Mouse (Mus musculus) spleen, adult 2 months (tissue): Measurements from ENCODE around the gene Acsl3. TPM values are rescaled to one million over a fixed set of nuclear protein-coding genes. Genes with fewer than 3 reads are reported as not detected.

ENCODE experiments used
- DNase-seq, 2 experiments: peaks; one replicate each; pipeline versions ENCODE4 v3.0.0 to v3.0.0-alpha.2; 2012 to 2021; ENCODE audit warnings: low spot score in 2 of 2, low read depth in 1 of 2
- H3K27ac ChIP-seq: fragments of 200-500 bp; 2 replicates; pipeline ENCODE4 v1.5.1; 2012; ENCODE audit warnings: low read length, inconsistent platforms; ENCODE audit not compliant: insufficient read depth
- H3K27me3 ChIP-seq: fragments of 200-500 bp; 2 replicates; pipeline ENCODE4 v1.6.1; 2012; ENCODE audit warnings: mild to moderate bottlenecking, moderate library complexity, low read length, inconsistent platforms; ENCODE audit not compliant: control insufficient read depth, insufficient read depth
- H3K36me3 ChIP-seq: fragments of 200-500 bp; 2 replicates; pipeline ENCODE4 v1.6.1; 2012; ENCODE audit warnings: mild to moderate bottlenecking, low read length, inconsistent platforms; ENCODE audit not compliant: control insufficient read depth, insufficient read depth
- H3K4me1 ChIP-seq: fragments of 200-500 bp; 2 replicates; pipeline ENCODE4 v1.6.1; 2011; ENCODE audit warnings: inconsistent platforms; ENCODE audit not compliant: control insufficient read depth, insufficient read depth, insufficient read length
- H3K4me3 ChIP-seq: fragments of 200-500 bp; 2 replicates; pipeline ENCODE4 v1.5.1; 2011; ENCODE audit warnings: mild to moderate bottlenecking, inconsistent platforms; ENCODE audit not compliant: insufficient read depth, insufficient read length; ENCODE audit errors: extremely low read depth
- CTCF ChIP-seq: fragments of 200-500 bp; IDR thresholded peaks from 2 replicates; pipeline ENCODE4 v1.5.1; 2011; ENCODE audit warnings: mild to moderate bottlenecking, inconsistent platforms; ENCODE audit not compliant: insufficient read depth, insufficient read length, insufficient replicate concordance; ENCODE audit errors: extremely low read depth
- POLR2A ChIP-seq: fragments of 200-500 bp; IDR thresholded peaks from 2 replicates; pipeline ENCODE4 v1.6.1; 2011; ENCODE audit warnings: low read depth, low read length, inconsistent platforms
- WGBS: fragments of 180-500 bp; shearing (Covaris S2); methylation state at CpG from one replicate; pipeline ENCODE4 v1.1.7; 2018; 5-methylcytosine and 5-hydroxymethylcytosine counted together
- polyA plus RNA-seq: library from polyadenylated mRNA; depleted of rRNA; stranded (reverse); fragments of >200 nt; gene quantifications from 2 replicates; pipeline ENCODE4 v1.2.3, GENCODE M21; 2012

Gene Acsl3
- polyA plus RNA-seq, 1 experiment, result 1.8 TPM

DNA sequence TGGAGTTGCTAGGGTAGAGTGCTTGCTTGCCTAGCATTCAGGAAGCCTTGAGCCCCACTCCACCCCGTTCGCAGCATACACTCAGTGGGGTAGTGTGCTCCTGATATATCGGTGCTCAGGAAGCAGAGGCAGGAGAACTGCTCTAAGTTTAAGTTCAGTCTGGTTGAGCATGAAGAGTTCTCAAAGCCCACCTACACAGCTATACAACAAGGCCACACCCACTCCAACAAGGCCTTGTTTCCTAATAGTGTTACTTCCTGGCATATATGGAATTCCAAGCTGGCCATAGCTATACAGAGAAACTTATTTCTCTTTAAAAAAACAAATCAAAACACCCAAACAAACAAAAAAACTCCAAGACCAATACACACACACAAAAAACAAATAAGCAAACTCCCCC is 15.8 kb upstream of the Acsl3 start:
- no peak for DNase-seq
- WGBS, result 92% methylated on average over 3 of the region's 3 CpGs
- no peaks in the 10 kb centered on the region for H3K27me3 ChIP-seq
- no peaks in the 10 kb centered on the region for H3K4me1 ChIP-seq
- H3K4me3 ChIP-seq, result no peak overlapping the region
- TF ChIP-seq CTCF, result no peak
- H3K36me3 ChIP-seq, result no peaks in the 10 kb centered on the region
- H3K27ac ChIP-seq, result no peak overlapping the region

DNA sequence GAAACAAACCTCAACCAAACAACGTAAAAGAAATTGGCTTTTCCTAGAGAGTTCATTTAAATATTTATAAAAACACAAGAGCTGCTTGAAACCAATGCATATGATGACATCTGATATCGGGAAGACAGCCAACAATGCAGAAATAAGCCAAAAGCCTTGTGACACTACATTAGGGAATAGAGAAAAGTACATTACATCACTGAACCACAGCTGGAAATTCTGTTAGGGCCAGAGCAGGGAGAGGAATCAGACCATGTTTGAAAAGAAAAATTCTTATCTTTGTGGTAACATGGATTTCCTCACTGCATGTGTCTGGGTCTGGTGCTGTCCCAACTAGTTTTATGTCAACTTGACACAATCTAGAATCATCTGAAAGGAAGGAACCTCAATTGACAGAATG is 15.4 kb upstream of the Acsl3 start:
- H3K4me3 ChIP-seq, result no peak overlapping the region
- H3K27ac ChIP-seq, result no peak overlapping the region
- H3K36me3 ChIP-seq, result no peaks in the 10 kb centered on the region
- TF ChIP-seq CTCF (no peak), POLR2A (no peak)
- WGBS, result 87% methylated on average over 2 of the region's 2 CpGs
- H3K4me1 ChIP-seq, result no peaks in the 10 kb centered on the region
- H3K27me3 ChIP-seq, result no peaks in the 10 kb centered on the region
- no peak for DNase-seq

DNA sequence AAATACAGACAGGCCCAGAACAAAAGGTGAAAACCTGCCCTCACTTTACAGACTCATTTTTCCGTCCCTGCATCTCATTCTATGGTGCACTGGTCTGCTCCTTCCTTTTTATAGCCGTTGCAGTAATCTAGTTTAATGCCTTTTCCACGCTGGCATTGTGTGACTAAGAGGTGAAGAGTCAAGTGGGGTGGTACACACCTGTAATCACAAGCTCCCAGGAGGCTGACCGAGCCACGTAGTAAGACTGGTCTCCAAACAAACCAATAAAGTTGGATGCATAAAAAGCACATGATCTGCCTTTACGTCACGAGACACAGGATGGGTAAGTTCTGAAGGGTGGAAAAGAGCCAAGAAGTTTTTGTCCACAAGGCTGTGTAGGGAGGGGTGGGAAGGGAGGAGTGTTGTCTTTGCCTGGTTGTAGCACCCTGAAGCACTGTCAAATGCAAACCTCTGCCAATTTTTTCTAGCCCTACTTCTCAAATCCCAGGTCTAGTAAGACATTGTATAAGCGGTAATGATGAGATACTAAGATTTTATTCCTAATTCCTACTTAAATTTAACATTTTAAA is 10.2 kb upstream of the Acsl3 start:
- TF ChIP-seq POLR2A (no peak), CTCF (no peak)
- 84% methylated on average over 8 of the region's 8 CpGs for WGBS
- Histone ChIP-seq H3K4me3 (no peak overlapping the region), H3K27ac (no peak overlapping the region), H3K4me1 (no peaks in the 10 kb centered on the region), H3K36me3 (no peaks in the 10 kb centered on the region), H3K27me3 (no peaks in the 10 kb centered on the region)
- no peak for DNase-seq

DNA sequence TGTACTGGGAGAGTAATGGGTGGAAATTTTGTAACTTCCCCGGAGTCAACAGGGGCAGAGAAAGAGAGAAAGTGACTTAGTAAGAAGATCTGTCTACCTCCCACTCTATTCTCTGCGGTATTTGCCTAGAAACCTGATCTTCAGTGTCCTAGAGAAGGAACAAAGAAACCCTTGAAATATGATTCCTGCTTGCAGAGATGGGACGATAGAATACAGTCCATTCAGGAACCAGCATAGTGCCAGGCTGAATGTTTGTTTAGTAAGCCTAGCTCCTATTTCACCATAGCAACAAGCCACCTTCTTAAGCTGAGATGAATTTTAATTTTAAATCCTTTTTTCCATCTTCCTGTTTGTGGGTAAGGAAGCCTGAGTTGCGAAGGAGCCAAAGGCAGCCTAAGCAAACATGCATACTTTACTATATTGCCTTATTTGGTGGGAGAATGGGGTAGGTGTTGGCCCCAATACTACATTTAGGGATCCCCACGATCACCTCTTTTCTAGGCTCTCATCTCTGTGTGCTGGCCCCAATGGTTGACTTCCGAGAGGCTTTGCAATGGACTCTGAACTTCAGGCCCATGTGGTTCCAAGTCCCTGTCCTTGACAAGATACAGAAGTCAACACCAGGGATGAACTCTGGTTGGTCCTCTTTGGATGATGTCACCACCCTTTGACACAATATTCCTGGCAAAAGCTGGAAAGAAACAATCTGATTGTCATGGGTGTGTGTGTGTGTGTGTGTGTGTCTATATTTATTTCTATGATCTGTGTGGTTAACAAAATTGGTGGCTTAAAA is 8.2 kb upstream of the Acsl3 start:
- WGBS, result 83% methylated on average over 6 of the region's 6 CpGs
- no peaks in the 10 kb centered on the region for H3K4me1 ChIP-seq
- H3K36me3 ChIP-seq, result no peaks in the 10 kb centered on the region
- no peaks in the 10 kb centered on the region for H3K27me3 ChIP-seq
- no peak for DNase-seq
- no peak for TF ChIP-seq POLR2A
- TF ChIP-seq CTCF, result no peak
- H3K4me3 ChIP-seq, result no peak overlapping the region
- H3K27ac ChIP-seq, result no peak overlapping the region

DNA sequence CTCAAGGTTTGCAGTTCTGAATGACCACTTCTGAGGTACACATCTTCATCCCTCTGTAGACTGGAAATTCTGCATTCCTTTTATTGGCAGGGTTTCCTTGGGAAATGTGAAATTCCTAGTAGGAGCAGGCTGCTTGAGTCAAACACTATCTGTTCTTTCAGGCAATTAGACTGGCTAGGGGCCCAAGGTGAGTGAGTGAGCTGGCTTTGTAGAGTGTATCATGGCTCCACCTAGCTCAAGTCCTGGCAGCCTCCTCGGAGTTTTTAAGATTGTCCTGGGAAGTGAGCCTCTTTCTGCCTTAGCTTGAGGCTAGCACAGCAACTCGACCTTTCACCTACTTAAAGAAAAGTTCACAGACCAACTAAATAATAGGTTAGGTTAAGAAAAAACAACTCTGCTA is 1.2 kb upstream of the Acsl3 start:
- Histone ChIP-seq H3K4me3 (no peak overlapping the region), H3K27ac (no peak overlapping the region), H3K27me3 (0 out of 2 replicates have a peak, but pooled peaks cover 3% of the 10 kb centered on the region), H3K36me3 (no peaks in the 10 kb centered on the region), H3K4me1 (no peaks in the 10 kb centered on the region; the same call in 1 of the 2 replicates)
- 67% methylated on average over 2 of the region's 2 CpGs for WGBS
- no peak for DNase-seq
- no peak for TF ChIP-seq CTCF

DNA sequence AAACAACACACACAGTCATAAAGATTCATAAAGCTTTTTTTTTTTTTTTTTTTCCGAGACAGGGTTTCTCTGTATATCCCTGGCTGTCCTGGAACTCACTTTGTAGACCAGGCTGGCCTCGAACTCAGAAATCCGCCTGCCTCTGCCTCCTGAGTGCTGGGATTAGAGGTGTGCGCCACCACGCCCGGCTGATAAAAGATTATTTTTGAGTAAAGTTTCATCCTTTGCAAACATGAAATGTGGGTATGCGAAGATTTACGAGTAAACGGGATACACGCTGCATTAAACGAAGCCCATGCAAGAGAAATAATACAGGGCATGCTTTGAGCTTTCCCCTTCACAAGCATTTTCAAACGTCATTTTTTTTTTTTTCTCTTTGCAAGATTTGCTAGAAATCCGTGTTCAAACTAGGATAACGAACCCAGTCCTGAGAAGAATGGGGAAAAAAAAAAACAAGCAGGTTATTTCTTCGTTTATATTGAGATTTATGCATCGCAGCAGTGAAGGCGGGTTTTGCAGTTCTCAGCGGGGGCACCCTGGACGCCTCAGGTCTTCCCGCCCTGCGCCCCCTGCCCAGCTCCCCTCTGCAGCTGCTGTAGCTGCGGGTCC is 500 bp upstream of the Acsl3 start:
- no peak for TF ChIP-seq CTCF
- TF ChIP-seq POLR2A, result no peak
- H3K4me1 ChIP-seq, result no peaks in the 10 kb centered on the region; the same call in 1 of the 2 replicates
- DNase-seq, result no peak
- no peaks in the 10 kb centered on the region for H3K36me3 ChIP-seq
- H3K27ac ChIP-seq, result no peak overlapping the region
- peak overlapping the region; percentile 98; the same call in 1 of the 2 replicates for H3K4me3 ChIP-seq
- WGBS, result 33% methylated on average over 22 of the region's 22 CpGs
- H3K27me3 ChIP-seq, result 0 out of 2 replicates have a peak, but pooled peaks cover 3% of the 10 kb centered on the region
